Mouse (Mus musculus) ZHBTc4 (cell line): ENCODE data around the gene Usf1.
A peak's percentile ranks its signal among the peaks of the same experiment; 100 is the strongest.

Experiments
- DNase-seq: peaks from one replicate; pipeline ENCODE4 v3.0.0-alpha.2; 2011; ENCODE audit warnings: low read depth, low spot score

The Usf1 gene

DNA sequence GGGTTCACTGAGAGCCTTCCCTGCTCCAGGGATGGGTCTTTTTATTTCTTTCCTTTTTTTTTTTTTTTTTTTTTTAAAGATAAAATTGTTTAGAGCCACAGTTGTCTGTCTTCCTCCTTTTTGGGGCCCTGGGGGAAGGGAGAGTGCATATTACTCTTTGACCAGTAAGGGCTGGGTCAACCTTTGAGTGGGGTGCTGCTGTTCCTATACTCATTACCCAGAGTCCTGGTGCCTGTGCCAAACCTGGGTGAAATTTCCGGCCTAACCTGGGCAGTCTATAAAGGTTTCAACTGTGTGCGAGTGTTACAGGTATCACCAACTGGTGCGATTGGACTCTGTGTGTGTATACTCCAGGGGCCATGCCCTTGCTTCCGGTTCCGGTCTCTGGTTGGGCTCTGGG lies 7.5 kb downstream of the Usf1 start, which contains the start of gene Tstd1:
Gene Tstd1 (plus strand): TSS at position 213 of the 400 bp plus-strand sequence.
- DNase-seq, result no peak

DNA sequence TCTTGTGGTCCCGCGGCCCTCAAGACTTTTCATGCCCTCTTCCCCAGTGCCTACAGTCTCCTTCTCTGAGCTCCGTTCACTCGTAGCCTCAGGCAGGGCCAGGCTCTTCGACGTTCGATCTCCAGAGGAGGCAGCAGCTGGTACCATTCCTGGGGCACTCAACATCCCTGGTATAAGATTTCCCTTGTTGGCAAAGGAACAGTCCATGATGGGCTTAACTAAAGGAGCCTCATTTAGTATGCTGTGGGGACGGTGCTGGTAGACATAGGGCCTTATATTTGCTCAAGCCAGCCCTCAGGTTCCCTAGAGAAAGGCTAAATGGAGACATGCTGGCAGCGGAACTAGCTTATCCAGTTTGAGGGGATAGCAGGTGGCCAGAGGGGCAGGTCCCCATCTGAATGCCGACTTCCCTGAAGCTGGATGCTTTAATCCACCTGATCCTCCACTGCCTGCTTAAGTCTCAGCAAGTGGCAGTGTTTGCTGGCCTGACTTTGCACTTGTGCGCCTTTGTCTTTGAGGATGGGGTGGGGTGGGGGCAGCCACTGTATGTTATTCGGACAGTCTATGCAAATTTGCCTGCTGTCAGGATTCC lies 8.3 kb downstream of the Usf1 start:
- DNase-seq, result no peak

GRCm38 (mm10) chr1:171419905-171420304 lies 8.8 kb downstream of the Usf1 start:
- no peak for DNase-seq

- no peak for DNase-seq
These were observed 11.5 kb downstream of the Usf1 start for GRCm38 (mm10) chr1:171422504-171423095.

- DNase-seq, result no peak
These were observed 13.5 kb downstream of the Usf1 start for GRCm38 (mm10) chr1:171424638-171425037.

GRCm38 (mm10) chr1:171425126-171425525 lies 14.0 kb downstream of the Usf1 start:
- no peak for DNase-seq

GRCm38 (mm10) chr1:171432158-171432557 lies 21.0 kb downstream of the Usf1 start:
- no peak for DNase-seq

GRCm38 (mm10) chr1:171435288-171435814 lies 24.2 kb downstream of the Usf1 start:
- DNase-seq, result no peak

GRCm38 (mm10) chr1:171435974-171436373 lies 24.9 kb downstream of the Usf1 start:
- no peak for DNase-seq

DNA sequence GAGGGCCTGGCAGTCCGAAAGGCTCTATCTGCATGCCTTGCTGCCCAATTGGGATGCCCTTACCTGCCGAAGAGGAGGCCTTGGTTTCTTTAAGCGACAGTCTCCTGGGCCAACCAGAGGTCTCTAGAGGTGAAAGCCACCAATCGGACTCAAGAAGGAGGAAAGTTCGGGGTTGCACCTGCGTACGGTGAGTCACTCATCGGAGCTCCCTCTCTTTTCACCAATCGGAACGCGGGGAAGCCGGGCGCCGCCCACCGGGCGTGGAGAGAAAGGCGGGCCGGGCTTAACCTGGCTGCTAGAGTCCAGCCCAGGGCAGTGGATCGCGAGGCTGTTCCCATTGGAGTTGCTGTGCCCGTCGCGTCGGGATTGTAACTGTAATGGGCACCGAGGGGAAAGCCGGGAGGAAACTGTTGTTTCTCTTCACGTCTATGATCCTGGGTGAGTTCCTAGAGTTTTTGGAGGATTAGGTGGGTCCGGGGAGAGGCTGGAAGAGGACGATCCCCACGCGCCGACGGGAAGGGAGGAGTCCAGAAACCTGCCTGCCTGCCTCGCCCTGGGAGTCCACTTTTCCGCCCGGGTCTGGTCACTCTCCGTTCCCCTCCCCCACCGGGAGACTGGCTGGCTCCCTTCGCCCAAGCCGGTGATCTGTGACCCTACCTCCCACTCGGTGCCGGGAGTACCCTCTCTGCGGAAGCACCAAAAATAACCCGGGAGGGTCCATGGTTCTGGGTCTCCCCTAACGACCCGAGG lies 26.3 kb downstream of the Usf1 start, which contains the start of gene F11r:
Gene F11r (plus strand): TSS at position 272 of the 750 bp plus-strand sequence.
- peak; percentile 94 for DNase-seq

GRCm38 (mm10) chr1:171438014-171438670 lies 27.0 kb downstream of the Usf1 start:
- DNase-seq, result no peak

- DNase-seq, result no peak
These were observed 28.0 kb downstream of the Usf1 start for GRCm38 (mm10) chr1:171439072-171439471.

DNA sequence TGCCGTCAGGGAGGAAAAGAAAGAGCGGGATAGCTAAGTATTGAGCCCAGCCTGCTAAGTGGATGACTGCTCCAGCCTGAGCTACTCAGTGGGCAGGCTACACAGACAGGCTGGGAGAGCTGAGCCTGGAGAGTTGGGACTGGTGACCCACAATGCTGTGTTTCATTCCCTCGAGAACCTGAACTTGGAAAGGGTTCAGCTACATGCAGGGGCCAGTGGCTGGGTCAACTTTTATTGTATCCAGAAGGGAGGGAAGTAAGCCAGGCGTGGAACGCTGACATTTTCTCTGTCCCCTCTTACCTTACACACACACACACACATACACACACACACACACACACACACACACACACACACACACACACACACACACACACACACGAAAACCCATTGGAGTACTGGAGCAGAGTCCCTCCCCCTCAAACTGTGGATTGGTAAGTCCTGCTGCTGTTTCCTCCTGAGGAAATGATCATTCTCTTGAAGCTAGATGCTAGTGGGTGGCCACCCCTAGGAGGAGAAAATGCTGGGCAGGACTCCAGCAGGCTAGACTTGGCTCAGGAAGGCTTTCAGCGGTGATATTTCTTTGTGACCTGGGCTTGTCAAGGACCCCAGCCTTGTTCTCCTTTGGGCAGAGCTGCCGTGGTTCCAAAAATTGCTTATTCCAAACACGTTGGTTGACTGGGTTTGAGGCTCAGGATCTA lies 29.1 kb downstream of the Usf1 start:
- no peak for DNase-seq

GRCm38 (mm10) chr1:171441466-171442412 lies 30.6 kb downstream of the Usf1 start:
- no peak for DNase-seq

DNA sequence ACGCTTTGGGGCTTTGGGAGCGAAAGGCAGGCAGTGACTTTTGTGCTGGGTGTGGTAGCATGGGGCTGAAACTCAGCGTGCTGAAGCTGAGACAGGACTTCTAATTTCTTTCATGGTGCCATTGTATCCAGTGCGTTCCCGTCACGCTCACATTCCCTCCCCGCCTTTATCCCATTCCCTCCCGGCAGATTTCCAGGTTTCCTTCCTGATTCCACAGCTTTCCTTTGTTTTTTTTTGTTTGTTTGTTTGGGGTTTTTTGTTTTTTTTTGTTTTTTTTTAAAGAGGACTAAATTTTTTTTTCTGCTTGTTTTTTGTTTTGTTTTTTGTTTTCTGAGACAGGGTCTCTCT lies 31.3 kb downstream of the Usf1 start:
- no peak for DNase-seq

- DNase-seq, result no peak
These were observed 33.9 kb downstream of the Usf1 start for GRCm38 (mm10) chr1:171445050-171445449.

DNA sequence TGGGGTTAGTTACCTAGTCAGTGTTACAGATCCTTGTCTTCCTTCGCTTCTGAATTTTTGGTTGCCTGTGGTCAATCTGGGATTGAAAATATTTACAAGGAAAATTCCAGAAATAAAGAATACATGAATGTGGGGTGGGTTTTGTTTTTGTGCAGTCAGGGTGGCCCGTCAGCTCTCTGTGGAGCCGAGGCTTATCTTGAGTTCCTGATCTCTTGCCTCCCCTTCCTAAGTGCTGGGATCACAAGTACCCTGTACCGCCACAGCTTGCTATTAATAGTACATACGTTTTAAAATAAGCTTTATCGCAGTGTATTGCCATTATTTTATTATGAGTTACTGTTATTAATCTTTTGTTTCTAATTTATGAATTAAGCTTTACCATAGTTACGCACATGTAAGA lies 35.7 kb downstream of the Usf1 start:
- DNase-seq, result no peak

GRCm38 (mm10) chr1:171447692-171448091 lies 36.6 kb downstream of the Usf1 start:
- DNase-seq, result no peak

DNA sequence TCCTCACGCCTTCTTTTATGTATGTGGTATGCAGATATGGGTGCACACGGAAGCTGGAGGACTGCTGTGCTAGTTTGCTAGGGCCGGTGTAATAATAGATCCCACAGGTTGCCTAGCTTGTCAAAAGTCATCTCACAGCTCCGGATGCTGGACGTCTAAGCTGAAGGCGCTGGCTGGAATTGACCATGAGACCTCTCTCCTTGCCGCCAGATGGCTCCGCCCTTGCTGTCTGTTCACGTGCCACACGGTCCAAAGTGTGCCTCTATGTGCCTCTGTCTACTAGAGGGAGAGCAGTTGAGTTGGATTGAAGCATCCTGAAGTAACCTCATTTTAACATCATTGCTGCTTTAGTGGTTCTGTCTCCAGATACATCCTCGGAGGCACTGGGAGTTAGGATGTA lies 38.9 kb downstream of the Usf1 start:
- DNase-seq, result no peak

GRCm38 (mm10) chr1:171451001-171451400 lies 39.9 kb downstream of the Usf1 start:
- DNase-seq, result no peak
